8 mouse cellular contexts compared by ENCODE assay signal in genomic region chr2:175338097-175338496, GRCm38 (mm10). TPM values are rescaled to one million over a fixed set of nuclear protein-coding genes. Genes with fewer than 3 reads are reported as not detected.
DNase-seq lines count a peak whose midpoint lies in the region; ATAC-seq and TF ChIP-seq lines count a peak whose summit lies in the region.
"Not testable (repeated sequence)": the region's sequence is repeated elsewhere in the genome, so short reads cannot be mapped to it uniquely, and the experiment has no call there.

Gene Gm4631, minus strand, starts transcription at chr2:175338197.

- H3K36me3 ChIP-seq in embryonic facial prominence, embryonic 15.5 days; kidney, postnatal 0 days (ENCODE audit: insufficient read depth, low read length); midbrain, embryonic 11.5 days (ENCODE audit: control insufficient read depth, insufficient read depth, low read length); stomach, embryonic 16.5 days (ENCODE audit: control insufficient read depth, insufficient read depth, low read length): not testable (repeated sequence)

- not testable (repeated sequence) for H3K9ac ChIP-seq in embryonic facial prominence, embryonic 15.5 days; kidney, postnatal 0 days (ENCODE audit: low read depth, low read length); midbrain, embryonic 11.5 days (ENCODE audit: low read length); stomach, embryonic 16.5 days (ENCODE audit: low read length)

- DNase-seq in adrenal gland, postnatal 25 days; gastrocnemius, postnatal 25 days; heart, postnatal 36 days; kidney, postnatal 0 days (ENCODE audit: low spot score); left cerebral cortex, postnatal 4 days; midbrain, embryonic 11.5 days (ENCODE audit: low spot score, missing footprints): not testable (repeated sequence)

- not testable (repeated sequence) for ATAC-seq in embryonic facial prominence, embryonic 15.5 days (ENCODE audit: insufficient number of reproducible peaks, low FRiP score, low TSS enrichment, low read depth); kidney, postnatal 0 days (replicated peaks; ENCODE audit: low FRiP score, low read depth); midbrain, embryonic 11.5 days (ENCODE audit: low FRiP score); stomach, embryonic 16.5 days (ENCODE audit: insufficient read depth, low FRiP score)

- H3K4me2 ChIP-seq in embryonic facial prominence, embryonic 15.5 days (replicated peaks); kidney, postnatal 0 days (ENCODE audit: low read length); midbrain, embryonic 11.5 days; stomach, embryonic 16.5 days (ENCODE audit: low read depth, low read length): not testable (repeated sequence)

- intact Hi-C loops in heart, postnatal 36 days (cut with DNase I); left cerebral cortex, postnatal 4 days (cut with DNase I): not testable (repeated sequence)

- WGBS in embryonic facial prominence, embryonic 15.5 days: no CpG with 5 or more reads among the region's 8 CpGs
- no CpG with 5 or more reads among the region's 8 CpGs for whole genome bisulfite sequencing in kidney, postnatal 0 days
- WGBS in midbrain, embryonic 11.5 days: no CpG with 5 or more reads among the region's 8 CpGs
- no CpG with 5 or more reads among the region's 8 CpGs for WGBS in stomach, embryonic 16.5 days

- H3K27me3 ChIP-seq in embryonic facial prominence, embryonic 15.5 days; kidney, postnatal 0 days (ENCODE audit: insufficient read depth, low read length); midbrain, embryonic 11.5 days (ENCODE audit: control insufficient read depth, insufficient read depth, low read length); stomach, embryonic 16.5 days (ENCODE audit: control insufficient read depth, insufficient read depth, low read length): not testable (repeated sequence)

- not testable (repeated sequence) for TF ChIP-seq CTCF in kidney, postnatal 0 days (IDR thresholded peaks at IDR 0.05; ENCODE audit: low read depth)

- H3K4me1 ChIP-seq in embryonic facial prominence, embryonic 15.5 days; kidney, postnatal 0 days (replicated peaks; ENCODE audit: insufficient read depth, low read length); midbrain, embryonic 11.5 days (ENCODE audit: control insufficient read depth, insufficient read depth, low read length); stomach, embryonic 16.5 days (ENCODE audit: control insufficient read depth, insufficient read depth, low read length): not testable (repeated sequence)

- H3K9me3 ChIP-seq in embryonic facial prominence, embryonic 15.5 days (replicated peaks); kidney, postnatal 0 days (replicated peaks; ENCODE audit: low read length); midbrain, embryonic 11.5 days (ENCODE audit: control insufficient read depth, low read length); stomach, embryonic 16.5 days (replicated peaks; ENCODE audit: control insufficient read depth, low read length): not testable (repeated sequence)

- H3K4me3 ChIP-seq in embryonic facial prominence, embryonic 15.5 days (replicated peaks); kidney, postnatal 0 days (replicated peaks; ENCODE audit: low read depth, low read length); midbrain, embryonic 11.5 days (ENCODE audit: low read depth, low read length); stomach, embryonic 16.5 days (replicated peaks; ENCODE audit: low read length): not testable (repeated sequence)

- H3K27ac ChIP-seq in embryonic facial prominence, embryonic 15.5 days (replicated peaks); kidney, postnatal 0 days; midbrain, embryonic 11.5 days (ENCODE audit: low read depth, low read length); stomach, embryonic 16.5 days (ENCODE audit: low read length): not testable (repeated sequence)

RNA-seq across cellular contexts. Expression of gene Gm4631, which starts in this region (rescaled TPM):
- total RNA-seq in adrenal gland, postnatal 25 days (2021): 55.1 and 57.8 TPM in 2 replicates
- polyA plus RNA-seq in embryonic facial prominence, embryonic 15.5 days (2015; fragmentation: Nextera tagmentation; extraction: Ambion mirVana): 18.3 and 18.4 TPM in 2 replicates
- 10 to 100 TPM; 27.4 to 30.4 TPM for total RNA-seq in gastrocnemius, postnatal 25 days (2021)
- total RNA-seq in heart, postnatal 36 days (2021): 10 to 100 TPM; 37.0 to 44.5 TPM
- 12.1 and 13.7 TPM in 2 replicates for polyA plus RNA-seq in kidney, postnatal 0 days (2015; fragmentation: Nextera tagmentation; extraction: Ambion mirVana)
- 10 to 100 TPM; 37.3 to 40.4 TPM for total RNA-seq in left cerebral cortex, postnatal 4 days (2021)
- 26.0 and 28.2 TPM in 2 replicates for polyA plus RNA-seq in midbrain, embryonic 11.5 days (2014; fragmentation: Nextera tagmentation; extraction: Ambion mirVana)
- polyA plus RNA-seq in stomach, embryonic 16.5 days (2015; fragmentation: Nextera tagmentation; extraction: Ambion mirVana): 18.3 and 19.8 TPM in 2 replicates
